Mouse (Mus musculus): ENCODE measurements at regions not wholly inside any gene's neighbourhood (a gene's known extent, or its start where the extent isn't known, plus 50 kb on each side); places are given as distances from the start of the nearest gene placed in this dataset.

GRCm38 (mm10) chr10:56519041-56519440 lies 141.9 kb downstream of the Gja1 start:
- DNase-seq (ENCODE audit: low spot score), result no peak
- H3K4me2 ChIP-seq (replicated peaks; ENCODE audit: low read depth), result no peak overlapping the region
- no peak overlapping the region for H3K4me3 ChIP-seq (ENCODE audit: low read depth, low read length)
- no peak overlapping the region for H3K9ac ChIP-seq (ENCODE audit: low read length)
- H3K9me3 ChIP-seq (ENCODE audit: control insufficient read depth, low read length), result no peaks in the 10 kb centered on the region
- H3K27me3 ChIP-seq (ENCODE audit: control insufficient read depth, insufficient read depth, low read length), result no peaks in the 10 kb centered on the region
- TF ChIP-seq EP300 (optimal IDR thresholded peaks at IDR 0.05), result no peak
- TF ChIP-seq CTCF (IDR thresholded peaks at IDR 0.05; ENCODE audit: low read depth), result no peak
- no peaks in the 10 kb centered on the region for H3K36me3 ChIP-seq (ENCODE audit: control insufficient read depth, insufficient read depth, low read length)
- no peak overlapping the region for H3K27ac ChIP-seq (replicated peaks)
- H3K4me1 ChIP-seq (replicated peaks; ENCODE audit: control insufficient read depth, insufficient read depth), result no peaks in the 10 kb centered on the region
- 86% methylated on average over 1 of the region's 1 CpGs for WGBS
- no peak for ATAC-seq (ENCODE audit: low FRiP score, low TSS enrichment)

- 87% methylated on average over 2 of the region's 2 CpGs for WGBS
These were observed 148.7 kb downstream of the Gja1 start for GRCm38 (mm10) chr10:56525791-56526190.

GRCm38 (mm10) chr10:56537091-56537490 lies 160.0 kb downstream of the Gja1 start:
- H3K4me3 ChIP-seq (ENCODE audit: low read depth, low read length), result no peak overlapping the region
- WGBS, result 37% methylated on average over 4 of the region's 4 CpGs
- TF ChIP-seq CTCF (IDR thresholded peaks at IDR 0.05; ENCODE audit: low read depth) (no peak), EP300 (optimal IDR thresholded peaks at IDR 0.05) (no peak)
- H3K4me2 ChIP-seq (replicated peaks; ENCODE audit: low read depth), result no peak overlapping the region
- H3K9ac ChIP-seq (ENCODE audit: low read length), result no peak overlapping the region
- H3K27me3 ChIP-seq (ENCODE audit: control insufficient read depth, insufficient read depth, low read length), result no peaks in the 10 kb centered on the region
- H3K27ac ChIP-seq (replicated peaks), result no peak overlapping the region
- H3K36me3 ChIP-seq (ENCODE audit: control insufficient read depth, insufficient read depth, low read length), result no peaks in the 10 kb centered on the region
- H3K4me1 ChIP-seq (replicated peaks; ENCODE audit: control insufficient read depth, insufficient read depth), result no peaks in the 10 kb centered on the region
- ATAC-seq (ENCODE audit: low FRiP score, low TSS enrichment) (no peak), DNase-seq (ENCODE audit: low spot score) (no peak)
- no peaks in the 10 kb centered on the region for H3K9me3 ChIP-seq (ENCODE audit: control insufficient read depth, low read length)

More at GRCm38 (mm10) chr10:56525791-56526190, 148.7 kb downstream of the Gja1 start:
- H3K4me3 ChIP-seq (ENCODE audit: low read depth, low read length), result no peak overlapping the region
- H3K9me3 ChIP-seq (ENCODE audit: control insufficient read depth, low read length), result no peaks in the 10 kb centered on the region
- H3K4me1 ChIP-seq (replicated peaks; ENCODE audit: control insufficient read depth, insufficient read depth), result no peaks in the 10 kb centered on the region
- no peak for DNase-seq (ENCODE audit: low spot score)
- no peak overlapping the region for H3K9ac ChIP-seq (ENCODE audit: low read length)
- no peak for ATAC-seq (ENCODE audit: low FRiP score, low TSS enrichment)
- no peak overlapping the region for H3K27ac ChIP-seq (replicated peaks)
- TF ChIP-seq CTCF (IDR thresholded peaks at IDR 0.05; ENCODE audit: low read depth) (no peak), EP300 (optimal IDR thresholded peaks at IDR 0.05) (no peak)
- no peak overlapping the region for H3K4me2 ChIP-seq (replicated peaks; ENCODE audit: low read depth)
- H3K36me3 ChIP-seq (ENCODE audit: control insufficient read depth, insufficient read depth, low read length), result no peaks in the 10 kb centered on the region
- no peaks in the 10 kb centered on the region for H3K27me3 ChIP-seq (ENCODE audit: control insufficient read depth, insufficient read depth, low read length)

GRCm38 (mm10) chr10:56539827-56540511 lies 162.8 kb downstream of the Gja1 start:
- H3K4me2 ChIP-seq (replicated peaks; ENCODE audit: low read depth), result no peak overlapping the region
- 76% methylated on average over 5 of the region's 5 CpGs for WGBS
- H3K9ac ChIP-seq (ENCODE audit: low read length), result no peak overlapping the region
- H3K27me3 ChIP-seq (ENCODE audit: control insufficient read depth, insufficient read depth, low read length), result no peaks in the 10 kb centered on the region
- H3K4me3 ChIP-seq (ENCODE audit: low read depth, low read length), result no peak overlapping the region
- no peak for ATAC-seq (ENCODE audit: low FRiP score, low TSS enrichment)
- H3K9me3 ChIP-seq (ENCODE audit: control insufficient read depth, low read length), result no peaks in the 10 kb centered on the region
- DNase-seq (ENCODE audit: low spot score), result no peak
- no peak for TF ChIP-seq EP300 (optimal IDR thresholded peaks at IDR 0.05)
- TF ChIP-seq CTCF (IDR thresholded peaks at IDR 0.05; ENCODE audit: low read depth), result no peak
- no peaks in the 10 kb centered on the region for H3K4me1 ChIP-seq (replicated peaks; ENCODE audit: control insufficient read depth, insufficient read depth)
- H3K36me3 ChIP-seq (ENCODE audit: control insufficient read depth, insufficient read depth, low read length), result no peaks in the 10 kb centered on the region
- no peak overlapping the region for H3K27ac ChIP-seq (replicated peaks)

- ATAC-seq (ENCODE audit: low FRiP score, low TSS enrichment) (no peak), DNase-seq (ENCODE audit: low spot score) (no peak)
- no peaks in the 10 kb centered on the region for H3K27me3 ChIP-seq (ENCODE audit: control insufficient read depth, insufficient read depth, low read length)
- no peaks in the 10 kb centered on the region for H3K36me3 ChIP-seq (ENCODE audit: control insufficient read depth, insufficient read depth, low read length)
- 75% methylated on average over 3 of the region's 3 CpGs for WGBS
- no peak overlapping the region for H3K4me2 ChIP-seq (replicated peaks; ENCODE audit: low read depth)
- H3K9ac ChIP-seq (ENCODE audit: low read length), result no peak overlapping the region
- H3K9me3 ChIP-seq (ENCODE audit: control insufficient read depth, low read length), result no peaks in the 10 kb centered on the region
- TF ChIP-seq CTCF (IDR thresholded peaks at IDR 0.05; ENCODE audit: low read depth), result no peak
- TF ChIP-seq EP300 (optimal IDR thresholded peaks at IDR 0.05), result no peak
- no peak overlapping the region for H3K4me3 ChIP-seq (ENCODE audit: low read depth, low read length)
- no peaks in the 10 kb centered on the region for H3K4me1 ChIP-seq (replicated peaks; ENCODE audit: control insufficient read depth, insufficient read depth)
- no peak overlapping the region for H3K27ac ChIP-seq (replicated peaks)
These were observed 165.0 kb downstream of the Gja1 start for GRCm38 (mm10) chr10:56542106-56542505.

- no peaks in the 10 kb centered on the region for H3K4me1 ChIP-seq (replicated peaks; ENCODE audit: control insufficient read depth, insufficient read depth)
- H3K4me2 ChIP-seq (replicated peaks; ENCODE audit: low read depth), result no peak overlapping the region
- 30% methylated on average over 3 of the region's 3 CpGs for WGBS
- H3K4me3 ChIP-seq (ENCODE audit: low read depth, low read length), result no peak overlapping the region
- ATAC-seq (ENCODE audit: low FRiP score, low TSS enrichment), result no peak
- no peak for TF ChIP-seq EP300 (optimal IDR thresholded peaks at IDR 0.05)
- TF ChIP-seq CTCF (IDR thresholded peaks at IDR 0.05; ENCODE audit: low read depth), result no peak
- H3K27ac ChIP-seq (replicated peaks), result no peak overlapping the region
- DNase-seq (ENCODE audit: low spot score), result no peak
- H3K27me3 ChIP-seq (ENCODE audit: control insufficient read depth, insufficient read depth, low read length), result no peaks in the 10 kb centered on the region
- no peaks in the 10 kb centered on the region for H3K36me3 ChIP-seq (ENCODE audit: control insufficient read depth, insufficient read depth, low read length)
- H3K9ac ChIP-seq (ENCODE audit: low read length), result no peak overlapping the region
- H3K9me3 ChIP-seq (ENCODE audit: control insufficient read depth, low read length), result no peaks in the 10 kb centered on the region
These were observed 168.9 kb downstream of the Gja1 start for GRCm38 (mm10) chr10:56545989-56546388.
